Comparison of ENCODE assay signal across 17 mouse cellular contexts in genomic region chr14:121806316-121806715, GRCm38 (mm10).
"Had no signal": no experiment of that assay in that cellular context is flagged by ENCODE, and none has a peak within 500 bp of the region (broad histone marks: within the 10 kb centered on the region; RNA-seq: fewer than 3 reads in every experiment).

No protein-coding gene starts in this region.

- H3K27me3 ChIP-seq: heart, embryonic 12.5 days; hindbrain, embryonic 12.5 days; intestine, embryonic 15.5 days; limb, embryonic 13.5 days; liver, embryonic 12.5 days had no signal

- H3K27ac ChIP-seq: hindbrain, embryonic 10.5 days; hindbrain, embryonic 12.5 days; hindbrain, embryonic 14.5 days; intestine, embryonic 15.5 days; layer of hippocampus, adult 2 months; left cerebral cortex, adult 2 months; limb, embryonic 13.5 days; liver, embryonic 12.5 days; liver, embryonic 14.5 days had no signal

- H3K4me1 ChIP-seq: heart, embryonic 12.5 days; hindbrain, embryonic 10.5 days; hindbrain, embryonic 12.5 days; intestine, embryonic 15.5 days; limb, embryonic 13.5 days; liver, embryonic 12.5 days had no signal

- H3K36me3 ChIP-seq: heart, embryonic 12.5 days; hindbrain, embryonic 10.5 days; hindbrain, embryonic 12.5 days; intestine, embryonic 15.5 days; limb, embryonic 13.5 days; liver, embryonic 12.5 days had no signal

- DNase-seq: gastrocnemius, postnatal 25 days; heart, adult 2 months; kidney, adult 18-20 months; kidney, adult 8-10 months; kidney, postnatal 10 days; kidney, postnatal 25 days; kidney, postnatal 4 days had no signal

- H3K4me3 ChIP-seq: heart, adult 2 months; heart, embryonic 12.5 days; hindbrain, embryonic 10.5 days; hindbrain, embryonic 12.5 days; intestine, embryonic 15.5 days; layer of hippocampus, adult 2 months; left cerebral cortex, adult 2 months; limb, embryonic 13.5 days; liver, embryonic 12.5 days had no signal

- H3K9me3 ChIP-seq: intestine, embryonic 15.5 days had no signal
